Mouse (Mus musculus) left cerebral cortex, adult 2 months (tissue): ENCODE measurements around the gene Unc45b. TPM values are rescaled to one million over a fixed set of nuclear protein-coding genes. Genes with fewer than 3 reads are reported as not detected.
"Not testable (repeated sequence)": the region's sequence is repeated elsewhere in the genome, so short reads cannot be mapped to it uniquely, and the experiment has no call there.

Source experiments
- DNase-seq, 2 experiments: peaks; one replicate each; pipeline ENCODE4 v3.0.0; 2021 to 2022; ENCODE audit warnings: low spot score in 2 of 2, mixed read lengths in 1 of 2; ENCODE audit errors: extremely low spot score in 1 of 2
- H3K27ac ChIP-seq: fragments of 200-600 bp; 2 replicates; pipeline ENCODE4 v1.8.1; 2022
- H3K4me3 ChIP-seq: fragments of 200-600 bp; 2 replicates; pipeline ENCODE4 v1.8.1; 2022
- CTCF ChIP-seq: fragments of 200-600 bp; IDR thresholded peaks from 2 replicates; pipeline ENCODE4 v1.8.1; 2022; ENCODE audit warnings: antibody characterized with exemption, mild to moderate bottlenecking, moderate library complexity
- intact Hi-C: fragments of 180-260 bp; cut with DNase I; formaldehyde crosslinking; loops from one replicate; pipeline ENCODE4 v1.15.1; 2025
- total RNA-seq, 2 experiments: library from RNA; stranded (reverse); gene quantifications; 2 replicates each; pipeline ENCODE4 v1.2.3; 2021

The Unc45b gene
- total RNA-seq, 2 experiments from 2014 or later = 1.3 to 2.0 TPM

DNA sequence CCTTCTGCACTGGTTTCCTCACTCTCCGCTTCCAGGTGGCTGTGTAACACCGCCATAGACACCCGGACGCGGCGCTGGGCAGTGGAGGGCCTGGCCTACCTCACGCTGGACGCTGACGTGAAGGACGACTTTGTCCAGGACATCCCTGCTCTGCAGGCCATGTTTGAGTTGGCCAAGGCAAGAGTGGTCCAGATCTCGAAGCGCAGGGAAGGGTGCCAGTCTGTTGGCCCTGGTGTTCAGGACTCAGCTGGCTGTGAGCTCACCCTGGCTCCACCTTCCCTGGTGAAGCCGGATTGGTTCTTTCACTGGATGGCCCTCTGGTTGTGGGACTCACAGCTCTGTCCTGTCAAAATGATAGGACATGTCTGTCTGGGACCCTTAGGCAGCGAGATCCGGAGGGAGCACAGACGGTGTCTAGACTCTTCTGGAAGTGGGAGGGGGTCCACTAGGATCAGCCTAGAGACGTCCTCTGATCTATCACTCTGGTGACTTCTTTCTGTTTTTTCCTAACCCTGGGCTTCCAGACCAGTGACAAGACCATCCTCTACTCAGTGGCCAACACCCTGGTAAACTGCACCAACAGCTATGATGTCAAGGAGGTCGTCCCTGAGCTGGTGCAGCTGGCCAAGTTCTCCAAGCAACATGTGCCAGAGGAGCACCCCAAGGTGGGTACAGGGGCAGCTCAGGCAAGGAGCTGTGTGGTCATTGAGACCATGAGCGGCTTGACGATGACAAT, 18.7 kb downstream of the Unc45b start:
- Histone ChIP-seq H3K4me3 (no peak overlapping the region), H3K27ac (no peak overlapping the region)
- DNase-seq = no peak
- intact Hi-C loops = no loop called here
- TF ChIP-seq CTCF = no peak

DNA sequence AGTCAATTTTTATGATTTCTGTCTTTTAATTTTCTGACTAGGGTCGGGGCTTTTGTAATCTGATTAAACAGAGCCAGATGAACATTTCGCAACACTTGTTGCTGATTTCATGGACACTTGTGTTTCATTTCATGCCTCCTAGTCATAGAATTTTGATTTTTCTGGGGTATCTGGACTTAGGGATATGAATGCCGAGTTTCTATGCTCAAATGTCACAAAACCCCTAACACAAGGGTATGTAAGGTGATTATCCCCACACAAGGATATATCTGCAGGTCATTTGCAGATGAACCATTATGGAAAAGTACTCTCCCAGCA, 19.2 kb downstream of the Unc45b start:
- H3K4me3 ChIP-seq = no peak overlapping the region
- no peak for DNase-seq

DNA sequence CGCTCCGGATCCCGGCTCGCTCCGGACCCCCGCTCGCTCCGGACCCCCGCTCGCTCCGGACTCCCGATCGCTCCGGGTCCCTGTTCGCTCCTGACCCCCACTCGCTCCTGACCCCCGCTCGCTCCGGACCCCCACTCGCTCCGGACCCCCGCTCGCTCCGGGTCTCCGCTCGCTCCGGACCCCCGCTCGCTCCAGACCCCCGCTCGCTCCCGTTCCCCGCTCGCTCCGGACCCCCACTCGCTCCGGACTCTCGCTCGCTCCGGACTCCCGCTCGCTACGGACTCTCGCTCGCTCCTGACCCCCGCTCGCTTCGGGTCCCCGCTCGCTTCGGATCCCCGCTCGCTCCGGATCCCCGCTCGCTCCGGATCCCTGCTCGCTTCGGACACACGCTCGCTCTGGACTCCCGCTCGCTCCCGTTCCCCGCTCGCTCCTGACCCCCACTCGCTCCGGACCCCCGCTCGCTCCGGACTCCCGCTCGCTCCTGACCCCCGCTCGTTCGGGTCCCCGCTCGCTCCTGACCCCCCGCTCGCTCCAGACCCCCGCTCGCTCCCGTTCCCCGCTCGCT, 20.1 kb downstream of the Unc45b start:
- peak overlapping the region; percentile 41 for H3K4me3 ChIP-seq
- DNase-seq, H3K27ac ChIP-seq, intact Hi-C loops: not testable (repeated sequence)

More for the DNA sequence above, 19.2 kb downstream of the Unc45b start:
- H3K27ac ChIP-seq = no peak overlapping the region
- intact Hi-C loops = no loop called here
- TF ChIP-seq CTCF = no peak

- H3K27ac ChIP-seq, intact Hi-C loops, DNase-seq: not testable (repeated sequence)
- H3K4me3 ChIP-seq = peak overlapping the region; percentile 41
These were observed 20.8 kb downstream of the Unc45b start for GRCm38 (mm10) chr11:82931161-82931560.

DNA sequence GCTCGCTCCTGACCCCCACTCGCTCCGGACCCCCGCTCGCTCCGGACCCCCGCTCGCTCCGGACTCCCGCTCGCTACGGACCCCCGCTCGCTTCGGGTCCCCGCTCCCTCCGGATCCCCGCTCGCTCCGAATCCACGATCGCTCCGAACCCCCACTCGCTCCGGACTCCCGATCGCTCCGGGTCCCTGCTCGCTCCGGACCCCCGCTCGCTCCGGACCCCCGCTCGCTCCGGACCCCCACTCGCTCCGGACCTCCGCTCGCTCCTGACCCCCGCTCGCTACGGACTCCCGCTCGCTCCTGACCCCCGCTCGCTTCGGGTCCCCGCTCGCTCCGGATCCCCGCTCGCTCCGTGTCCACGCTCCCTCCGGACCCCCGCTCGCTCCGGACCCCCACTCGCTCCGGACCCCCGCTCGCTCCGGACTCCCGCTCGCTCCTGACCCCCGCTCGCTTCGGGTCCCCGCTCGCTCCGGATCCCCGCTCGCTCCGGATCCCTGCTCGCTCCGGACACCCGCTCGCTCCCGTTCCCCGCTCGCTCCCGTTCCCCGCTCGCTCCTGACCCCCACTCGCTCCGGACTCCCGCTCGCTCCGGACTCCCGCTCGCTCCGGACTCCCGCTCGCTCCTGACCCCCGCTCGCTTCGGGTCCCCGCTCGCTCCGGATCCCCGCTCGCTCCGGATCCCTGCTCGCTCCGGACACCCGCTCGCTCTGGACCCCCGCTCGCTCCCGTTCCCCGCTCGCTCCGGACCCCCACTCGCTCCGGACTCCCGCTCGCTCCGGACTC, 21.5 kb downstream of the Unc45b start:
- intact Hi-C loops, H3K27ac ChIP-seq, DNase-seq: not testable (repeated sequence)
- H3K4me3 ChIP-seq = peak overlapping the region; percentile 41

DNA sequence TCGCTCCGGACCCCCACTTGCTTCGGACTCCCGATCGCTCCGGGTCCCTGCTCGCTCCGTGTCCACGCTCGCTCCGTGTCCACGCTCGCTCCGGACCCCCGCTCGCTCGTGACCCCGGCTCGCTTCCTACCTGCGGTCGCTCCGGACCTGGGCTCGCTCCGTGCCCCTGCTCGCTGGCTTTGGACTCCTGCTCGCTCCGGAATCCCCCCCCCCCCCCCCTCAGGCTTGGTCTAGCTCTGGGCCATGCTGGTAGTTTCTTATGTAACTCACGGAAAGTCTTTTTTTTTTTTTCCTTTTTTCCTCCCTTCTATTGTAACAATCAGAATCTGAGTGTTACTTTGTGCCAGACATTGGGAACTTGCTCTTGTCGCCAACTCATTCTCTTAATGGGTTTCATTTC, 22.8 kb downstream of the Unc45b start:
- H3K4me3 ChIP-seq = peak overlapping the region; percentile 41

DNA sequence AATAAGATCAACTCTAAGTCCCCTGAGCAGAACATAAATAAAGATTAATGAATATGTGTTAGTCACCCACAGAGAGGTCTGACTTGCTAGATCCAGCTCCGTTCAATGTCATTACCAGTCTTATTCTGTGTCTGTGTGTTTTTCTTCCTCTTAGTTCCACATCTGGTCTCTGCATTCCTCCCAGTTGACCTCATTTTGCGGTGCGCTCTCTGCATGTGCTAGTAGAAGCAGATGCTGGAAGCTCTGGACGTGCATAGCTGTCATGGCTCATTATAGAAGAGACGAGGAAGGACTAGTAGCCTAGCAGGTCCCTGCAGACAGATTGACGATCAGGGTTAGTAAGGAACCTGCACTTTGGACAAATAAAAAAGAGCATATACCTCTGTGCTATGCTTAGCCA, 33.0 kb downstream of the Unc45b start:
- DNase-seq = no peak
- intact Hi-C loops = no loop called here
- H3K27ac ChIP-seq = no peak overlapping the region
- H3K4me3 ChIP-seq = no peak overlapping the region
- no peak for TF ChIP-seq CTCF

More for the DNA sequence above, 22.8 kb downstream of the Unc45b start:
- TF ChIP-seq CTCF = no peak
- intact Hi-C loops = no loop called here
- DNase-seq = no peak
- H3K27ac ChIP-seq = no peak overlapping the region

- intact Hi-C loops = no loop called here
These were observed 35.3 kb downstream of the Unc45b start for GRCm38 (mm10) chr11:82945636-82946035.

DNA sequence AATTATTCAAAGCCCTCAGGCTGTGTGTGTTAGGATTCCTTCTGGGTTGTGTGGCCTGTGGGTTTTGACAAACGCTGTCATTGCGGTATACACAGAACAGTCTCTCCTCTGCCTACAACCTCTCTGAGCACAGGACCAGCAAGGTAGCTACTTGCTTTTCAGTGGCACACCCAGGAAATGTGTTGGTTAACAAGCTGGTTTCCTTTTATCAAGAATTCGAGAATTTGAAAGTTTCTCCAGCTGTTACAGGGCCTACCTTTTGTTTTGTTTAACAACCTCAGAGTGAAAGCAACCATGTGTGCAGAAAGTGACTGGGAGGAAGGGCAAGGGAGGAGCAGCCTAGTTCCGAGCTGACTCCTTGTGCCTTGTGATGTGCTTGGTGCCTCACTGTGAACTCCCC, 37.1 kb downstream of the Unc45b start:
- intact Hi-C loops = no loop called here
- no peak for DNase-seq
- no peak for TF ChIP-seq CTCF
- H3K4me3 ChIP-seq = no peak overlapping the region
- no peak overlapping the region for H3K27ac ChIP-seq

More at GRCm38 (mm10) chr11:82945636-82946035, 35.3 kb downstream of the Unc45b start:
- H3K27ac ChIP-seq = no peak overlapping the region
- TF ChIP-seq CTCF = no peak
- no peak for DNase-seq
- no peak overlapping the region for H3K4me3 ChIP-seq

DNA sequence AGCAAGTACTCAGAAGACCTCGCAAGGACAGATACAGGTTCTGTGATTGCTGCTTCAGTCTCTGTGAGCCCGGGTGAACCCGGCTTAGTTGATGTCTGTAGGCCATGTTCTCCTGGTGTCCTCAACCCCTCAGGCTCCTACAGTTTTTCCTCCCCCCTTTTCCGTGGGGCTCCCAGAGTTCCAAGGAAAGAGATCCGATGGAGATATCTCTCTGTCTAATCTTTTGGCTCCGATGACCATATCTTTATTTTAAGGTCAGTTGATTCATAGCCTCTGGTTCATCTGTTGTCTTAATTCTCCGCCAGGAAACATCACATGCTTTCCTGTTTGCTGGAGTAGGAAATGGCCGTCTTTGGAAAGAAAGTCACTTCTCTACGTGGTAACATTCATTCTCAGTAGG, 38.7 kb downstream of the Unc45b start:
- Histone ChIP-seq H3K27ac (no peak overlapping the region), H3K4me3 (no peak overlapping the region)
- no peak for TF ChIP-seq CTCF
- intact Hi-C loops = no loop called here
- DNase-seq = no peak

DNA sequence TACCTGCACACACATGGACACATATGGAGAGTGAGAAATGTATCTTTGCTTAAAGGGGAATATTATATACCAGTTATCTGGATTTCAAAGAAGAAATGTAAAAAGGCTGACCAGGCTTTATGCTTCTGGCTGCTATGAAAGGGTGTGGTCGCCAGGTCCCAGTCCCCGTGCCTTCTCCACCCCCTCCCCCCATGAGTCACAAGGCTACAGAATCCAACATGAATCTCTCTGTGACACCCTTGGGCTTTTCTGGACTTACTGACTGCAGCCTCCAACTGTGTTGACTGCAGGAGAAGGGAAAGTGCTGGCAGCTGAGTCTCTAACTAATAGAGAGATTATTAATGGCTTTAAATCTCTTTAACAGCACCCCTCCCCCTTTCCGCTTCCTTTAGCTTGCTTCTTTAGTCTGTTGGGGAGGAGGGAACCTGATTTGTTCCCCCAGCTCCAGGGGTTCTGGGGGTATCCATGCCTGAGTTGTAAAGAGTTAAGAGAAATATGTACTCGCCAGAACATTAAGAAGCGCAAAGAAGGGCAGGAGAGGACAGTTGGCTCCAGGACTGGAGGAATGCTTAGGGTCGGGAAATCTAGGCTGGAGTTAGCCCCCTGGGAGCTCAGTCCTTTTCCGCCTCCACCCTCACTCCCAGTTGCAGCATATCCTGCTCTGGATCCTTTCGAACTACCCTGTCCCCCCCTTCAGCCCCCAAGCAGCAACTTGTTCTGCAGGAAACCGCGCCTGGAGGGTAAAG, 40.6 kb downstream of the Unc45b start, which contains the start of gene Slfn5:
Gene Slfn5 (plus strand): TSS at position 614 of the 746 bp plus-strand sequence.
- Histone ChIP-seq H3K27ac (peak within 1 kb of the TSS; percentile 67), H3K4me3 (peak within 1 kb of the TSS; percentile 37)
- no peak for DNase-seq
- intact Hi-C loops = no loop called here
- TF ChIP-seq CTCF = no peak
